Mouse (Mus musculus) lung, adult 10 weeks (tissue): ENCODE results near the gene Mrap. TPM values are rescaled to one million over a fixed set of nuclear protein-coding genes. Genes with fewer than 3 reads are reported as not detected.

Source experiments
- polyA plus RNA-seq: library from polyadenylated mRNA; stranded (reverse); fragments of 350-450 nt; fragmentation: Illumina TruSeq; extraction: RNeasy Lipid Tissue Mini Kit (QIAGEN cat#74804); gene quantifications from one replicate; pipeline ENCODE4 v1.2.3, GENCODE M21; 2014; ENCODE audit warnings: low read depth, low replicate concordance; ENCODE audit not compliant: insufficient read depth

Mrap gene
- polyA plus RNA-seq: 8.2 TPM

DNA sequence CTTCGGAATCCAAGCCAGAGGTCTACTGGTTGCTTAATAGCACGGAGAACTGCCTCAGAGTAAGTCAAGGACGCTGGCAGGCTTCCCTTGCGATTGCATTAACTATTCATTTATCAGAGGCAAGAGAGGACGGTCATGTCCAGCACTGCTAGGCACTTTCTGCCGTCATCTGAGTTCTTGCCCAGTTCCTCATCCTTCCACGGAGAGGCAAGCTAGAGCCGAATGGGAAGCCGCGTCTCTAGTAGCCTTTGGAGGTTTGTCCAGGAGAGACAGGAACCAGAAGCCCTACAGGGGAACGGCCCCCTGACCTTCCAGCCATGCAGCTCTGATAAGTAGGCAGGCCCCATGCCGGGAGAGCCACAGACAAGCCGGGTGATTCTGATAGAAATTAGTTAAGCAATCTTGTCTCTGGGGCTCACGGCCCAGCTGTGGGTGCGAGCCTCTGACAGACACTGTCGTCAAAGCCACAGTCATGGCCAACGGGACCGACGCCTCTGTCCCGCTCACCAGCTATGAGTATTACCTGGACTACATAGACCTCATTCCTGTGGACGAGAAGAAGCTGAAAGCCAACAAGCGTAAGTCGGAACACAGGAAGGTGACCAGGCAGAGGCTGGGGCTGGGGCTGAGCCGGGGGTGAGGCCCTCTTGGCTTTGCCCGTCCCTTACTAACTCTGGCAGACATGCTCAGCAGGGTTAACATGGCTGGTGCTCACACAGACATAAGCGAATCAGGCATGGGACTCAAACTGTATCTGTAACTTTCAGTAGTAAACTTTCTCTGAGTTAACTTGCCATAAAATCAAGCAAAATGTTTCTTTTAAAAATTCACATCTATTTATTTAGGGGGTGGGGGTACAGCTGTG lies at the start of gene Mrap:
Gene Mrap (plus strand): TSS at position 116 of the 865 bp plus-strand sequence.

DNA sequence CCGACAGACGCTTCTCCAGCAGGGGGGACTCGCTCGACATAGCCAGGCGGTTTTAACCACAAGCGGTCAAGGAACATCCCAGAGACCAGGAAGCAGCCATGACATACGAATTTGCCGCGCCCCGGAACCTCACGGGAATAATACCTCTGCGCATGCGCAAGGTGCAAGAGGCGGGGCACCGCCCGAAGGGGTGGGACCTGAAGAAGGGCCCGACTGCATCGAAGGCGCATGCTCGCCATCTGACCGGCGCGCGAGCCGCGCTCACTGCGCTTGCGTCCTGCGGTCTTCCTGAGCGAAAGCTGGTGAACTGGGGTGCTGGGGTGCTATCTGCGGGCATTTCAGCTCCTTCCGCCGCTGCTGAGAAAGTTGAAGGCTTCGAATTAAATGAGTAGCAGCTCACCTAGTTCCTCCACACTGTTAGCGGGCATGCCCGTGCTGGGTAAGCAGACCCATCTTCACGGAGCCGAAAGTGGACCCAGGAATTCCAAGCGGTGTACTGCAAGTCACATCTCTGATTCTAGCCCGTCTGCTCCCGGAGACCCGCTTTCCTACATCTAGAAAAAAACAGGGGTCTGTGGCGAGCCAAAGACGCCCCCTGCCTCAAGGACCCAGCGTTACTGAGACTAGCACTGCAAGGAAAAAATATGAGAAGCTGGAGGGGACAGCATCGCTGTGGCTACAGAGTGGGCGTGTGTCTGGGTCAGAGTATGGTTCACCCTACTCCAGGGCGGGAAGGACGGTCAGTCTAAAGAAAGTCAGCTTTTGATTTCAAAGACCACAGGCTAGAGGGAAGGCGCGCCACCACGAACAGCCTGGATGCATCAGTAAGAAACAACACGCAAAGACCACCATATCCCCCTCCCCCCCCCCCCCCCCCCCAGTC lies 10.5 kb upstream of the Mrap start, which contains the start of gene Mis18a:
Gene Mis18a (minus strand): TSS at position 172 of the 883 bp plus-strand sequence.

Other genes with a start within 250 kb of the Mrap start
- 16.3 TPM for gene Mis18a, start 10.8 kb upstream of the Mrap start, polyA plus RNA-seq
- 1.7 TPM for gene Urb1, start 72.2 kb downstream of the Mrap start, polyA plus RNA-seq
- 11.4 TPM for gene Eva1c, start 88.5 kb downstream of the Mrap start, polyA plus RNA-seq
- gene Cfap298, start 196.9 kb downstream of the Mrap start, polyA plus RNA-seq: 33.1 TPM